Mouse (Mus musculus) forebrain, embryonic 14.5 days (tissue): ENCODE measurements around the gene Rusc2. TPM values are rescaled to one million over a fixed set of nuclear protein-coding genes. Genes with fewer than 3 reads are reported as not detected.

Experiments used
- ATAC-seq: fragments of 200-750 bp; cut with Nextera tagmentation; 2 replicates; pipeline ENCODE4 v1.8.0; 2017; ENCODE audit warnings: mild to moderate bottlenecking, moderate library complexity
- DNase-seq: peaks from one replicate; pipeline ENCODE4 v3.0.0-alpha.2; 2015; ENCODE audit warnings: low spot score
- H3K27ac ChIP-seq: fragments of 300-500 bp; sonication (generic); 2 replicates; pipeline ENCODE4 v1.5.1; 2014; ENCODE audit warnings: low read depth, mild to moderate bottlenecking, control low read depth, low read length, moderate library complexity
- H3K27me3 ChIP-seq: fragments of 300-500 bp; sonication (generic); replicated peaks from 2 replicates; pipeline ENCODE4 v1.6.1; 2014; ENCODE audit warnings: low read length, control low read depth, mixed read lengths; ENCODE audit not compliant: control insufficient read depth, insufficient read depth
- H3K36me3 ChIP-seq: fragments of 300-500 bp; sonication (generic); 2 replicates; pipeline ENCODE4 v1.6.1; 2014; ENCODE audit warnings: low read length, control low read depth; ENCODE audit not compliant: control insufficient read depth, insufficient read depth
- H3K4me1 ChIP-seq: fragments of 300-500 bp; sonication (generic); 2 replicates; pipeline ENCODE4 v1.6.1; 2014; ENCODE audit warnings: antibody characterized with exemption, low read length, control low read depth; ENCODE audit not compliant: control insufficient read depth, insufficient read depth
- H3K4me2 ChIP-seq: fragments of 300-500 bp; sonication (generic); 2 replicates; pipeline ENCODE4 v1.6.1; 2014; ENCODE audit warnings: mild to moderate bottlenecking, control low read depth, low read length
- H3K4me3 ChIP-seq: fragments of 300-500 bp; sonication (generic); 2 replicates; pipeline ENCODE4 v1.5.1; 2014; ENCODE audit warnings: low read depth, low read length, control low read depth
- H3K9ac ChIP-seq: fragments of 300-500 bp; sonication (generic); 2 replicates; pipeline ENCODE4 v1.6.1; 2014; ENCODE audit warnings: mild to moderate bottlenecking, low read length, control low read depth, moderate library complexity
- H3K9me3 ChIP-seq: fragments of 300-500 bp; sonication (generic); replicated peaks from 2 replicates; pipeline ENCODE4 v1.6.1; 2016; ENCODE audit warnings: low read length, control low read depth, mixed read lengths; ENCODE audit not compliant: control insufficient read depth
- WGBS: fragments of 180-500 bp; shearing (Covaris S2); extraction: QIAGEN DNeasy Blood & Tissue Kit; methylation state at CpG from one replicate; pipeline ENCODE4 v1.1.7; 2014; 5-methylcytosine and 5-hydroxymethylcytosine counted together
- polyA plus RNA-seq: library from polyadenylated mRNA; unstranded; fragments of >200 nt; fragmentation: Nextera tagmentation; extraction: Ambion mirVana; gene quantifications from 2 replicates; pipeline ENCODE4 v1.2.1, GENCODE M21; 2014

The Rusc2 gene
- polyA plus RNA-seq, 1 experiment from 2014 or later: 47.8 TPM

DNA sequence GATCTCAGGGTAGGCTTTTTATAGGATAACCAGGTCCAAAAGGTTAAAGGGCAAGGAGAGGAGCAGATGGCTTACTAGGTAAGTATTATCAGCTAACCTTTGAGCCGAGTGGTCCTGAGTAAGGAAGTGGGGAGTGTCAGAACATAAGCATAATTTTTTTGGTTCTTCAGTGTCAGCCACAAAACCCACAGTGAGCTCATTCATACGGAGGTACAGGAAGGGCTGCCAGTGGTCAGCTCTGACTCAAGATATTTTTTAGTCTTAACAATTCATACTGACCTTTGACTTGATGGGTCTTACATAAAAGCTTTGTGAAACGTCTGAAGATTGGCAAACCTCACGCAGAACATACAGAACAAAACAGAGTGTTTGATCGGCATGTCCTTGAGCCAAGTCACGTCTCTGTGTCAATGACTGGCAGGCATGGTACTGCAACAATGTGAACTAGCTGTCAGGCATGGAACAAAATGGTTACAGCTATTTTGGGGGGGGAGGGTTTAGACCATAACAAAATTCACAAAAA lies 31.7 kb upstream of the Rusc2 start:
- Histone ChIP-seq H3K27ac (no peak overlapping the region), H3K9ac (no peak overlapping the region), H3K4me1 (no peaks in the 10 kb centered on the region), H3K27me3 (no peaks in the 10 kb centered on the region), H3K4me2 (no peak overlapping the region), H3K36me3 (no peaks in the 10 kb centered on the region), H3K4me3 (no peak overlapping the region), H3K9me3 (no peaks in the 10 kb centered on the region)
- ATAC-seq: no peak
- DNase-seq: no peak
- WGBS: 86% methylated on average over 6 of the region's 6 CpGs

DNA sequence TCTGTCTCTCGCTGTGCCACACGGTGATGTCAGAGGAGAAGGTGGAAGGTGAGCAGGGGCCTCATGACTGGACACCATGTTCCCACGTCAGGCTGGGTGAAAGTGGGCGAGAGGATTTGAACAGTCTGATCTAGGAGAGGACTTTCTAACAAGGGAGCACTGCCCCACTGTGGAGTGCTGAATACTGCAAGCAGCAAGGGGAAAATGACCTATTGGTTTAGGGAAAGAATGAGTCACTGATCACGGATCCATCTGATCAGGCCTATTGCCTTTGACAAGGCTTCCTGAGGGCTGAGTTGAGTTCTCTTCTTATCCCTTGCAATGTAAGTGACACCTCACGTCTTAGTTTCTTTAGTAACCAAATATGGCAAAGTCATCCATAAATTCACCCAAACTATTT lies 28.1 kb upstream of the Rusc2 start:
- 86% methylated on average over 6 of the region's 6 CpGs for WGBS

DNA sequence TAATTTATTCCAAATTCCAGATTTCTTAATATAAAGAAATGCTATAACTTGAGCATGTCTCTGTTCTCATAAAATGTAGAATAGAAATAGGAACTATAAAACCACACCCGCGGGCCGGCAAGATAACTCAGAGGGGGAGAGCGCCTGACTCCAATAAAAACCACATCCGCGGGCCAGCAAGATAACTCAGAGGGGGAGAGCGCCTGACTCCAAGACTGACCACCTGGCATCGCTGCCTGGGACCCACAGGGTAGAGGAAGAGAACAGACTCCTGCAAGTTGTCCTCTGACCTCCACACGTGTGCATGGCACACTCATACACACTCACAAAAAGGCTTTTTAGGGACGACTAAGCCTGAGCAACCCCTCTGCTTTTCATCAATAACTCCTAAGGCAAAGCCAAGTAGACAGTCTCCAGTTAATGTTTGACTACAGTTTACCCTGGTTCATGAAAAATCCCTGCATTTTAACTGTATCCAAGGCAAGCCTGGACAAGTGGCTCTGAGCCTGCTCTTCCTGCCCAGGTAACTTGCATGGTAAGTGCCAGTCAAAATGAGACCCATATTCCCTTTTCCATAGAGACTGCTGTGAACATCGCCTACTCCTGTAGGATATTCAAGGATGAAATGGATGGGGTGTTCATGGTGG lies 16.7 kb upstream of the Rusc2 start:
- WGBS: 88% methylated on average over 11 of the region's 11 CpGs
- ATAC-seq (no peak), DNase-seq (no peak)
- Histone ChIP-seq H3K27ac (no peak overlapping the region), H3K27me3 (no peaks in the 10 kb centered on the region), H3K4me2 (no peak overlapping the region), H3K9me3 (no peaks in the 10 kb centered on the region), H3K4me3 (no peak overlapping the region), H3K9ac (no peak overlapping the region), H3K36me3 (no peaks in the 10 kb centered on the region), H3K4me1 (no peaks in the 10 kb centered on the region)

More for the DNA sequence above, 28.1 kb upstream of the Rusc2 start:
- H3K36me3 ChIP-seq: no peaks in the 10 kb centered on the region
- no peaks in the 10 kb centered on the region for H3K4me1 ChIP-seq
- DNase-seq (no peak), ATAC-seq (no peak)
- no peak overlapping the region for H3K4me3 ChIP-seq
- no peaks in the 10 kb centered on the region for H3K27me3 ChIP-seq
- H3K9me3 ChIP-seq: no peaks in the 10 kb centered on the region
- no peak overlapping the region for H3K4me2 ChIP-seq
- no peak overlapping the region for H3K27ac ChIP-seq
- no peak overlapping the region for H3K9ac ChIP-seq

DNA sequence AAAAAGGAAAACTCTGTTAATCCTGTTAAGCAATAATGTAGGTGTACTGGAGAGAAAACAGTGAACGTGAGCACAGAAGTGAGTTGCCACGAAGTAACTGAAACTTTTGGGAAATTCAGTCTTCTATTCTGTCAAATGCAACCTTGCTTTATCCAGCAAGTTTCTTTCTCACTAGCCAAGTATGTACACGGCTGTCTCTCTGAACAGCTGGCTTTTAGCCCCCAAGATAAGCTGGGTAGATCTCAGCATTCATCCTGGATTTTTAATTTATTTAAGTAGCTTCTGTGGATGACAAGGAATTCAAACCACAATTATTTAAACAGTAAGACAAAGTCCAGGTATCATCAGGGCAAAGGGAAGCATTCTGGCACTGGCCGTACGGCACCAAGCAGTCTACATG lies 14.5 kb upstream of the Rusc2 start:
- WGBS: 88% methylated on average over 5 of the region's 5 CpGs
- Histone ChIP-seq H3K4me3 (no peak overlapping the region), H3K4me1 (no peaks in the 10 kb centered on the region), H3K36me3 (no peaks in the 10 kb centered on the region), H3K27me3 (no peaks in the 10 kb centered on the region), H3K9me3 (no peaks in the 10 kb centered on the region), H3K4me2 (no peak overlapping the region), H3K27ac (no peak overlapping the region), H3K9ac (no peak overlapping the region)
- no peak for ATAC-seq
- no peak for DNase-seq

DNA sequence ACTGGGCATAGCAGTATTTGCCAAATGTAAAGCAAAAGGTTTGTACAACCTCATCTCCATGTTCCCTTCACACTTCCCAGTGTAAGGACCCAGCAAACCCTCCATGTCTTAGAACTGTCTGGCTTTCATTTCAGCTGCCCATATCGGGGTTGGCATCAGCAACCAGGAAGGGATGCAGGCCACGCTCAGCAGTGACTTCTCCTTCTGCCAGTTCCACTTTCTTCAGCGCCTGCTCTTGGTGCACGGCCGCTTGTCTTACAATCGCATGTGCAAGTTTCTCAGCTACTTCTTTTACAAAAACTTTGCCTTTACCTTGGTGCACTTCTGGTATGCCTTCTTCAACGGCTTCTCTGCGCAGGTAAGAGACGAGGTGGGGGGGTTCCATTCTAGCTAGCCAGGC lies 14.0 kb upstream of the Rusc2 start:
- Histone ChIP-seq H3K9ac (no peak overlapping the region), H3K4me3 (no peak overlapping the region), H3K4me2 (no peak overlapping the region), H3K4me1 (no peaks in the 10 kb centered on the region), H3K36me3 (no peaks in the 10 kb centered on the region), H3K27ac (no peak overlapping the region), H3K9me3 (no peaks in the 10 kb centered on the region), H3K27me3 (no peaks in the 10 kb centered on the region)
- WGBS: 95% methylated on average over 9 of the region's 9 CpGs
- ATAC-seq (no peak), DNase-seq (no peak)

DNA sequence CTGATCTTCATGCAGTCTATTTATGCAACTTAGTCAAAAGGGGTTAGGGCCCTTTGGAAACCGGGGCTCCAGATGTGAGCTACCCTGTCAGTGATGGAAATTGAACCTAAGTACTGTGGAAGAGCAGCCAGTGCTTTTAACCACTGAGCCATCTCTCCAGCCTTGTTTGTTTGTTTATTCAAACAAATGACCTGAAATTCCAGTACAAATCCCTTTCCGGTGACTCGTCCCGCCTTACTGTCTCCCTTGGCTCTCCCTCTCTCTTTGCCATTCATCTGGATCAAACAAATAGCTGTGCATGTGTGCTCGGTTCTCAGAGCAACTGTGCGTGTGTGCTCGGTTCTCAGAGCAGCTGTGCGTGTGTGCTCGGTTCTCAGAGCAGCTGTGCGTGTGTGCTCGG lies 10.4 kb upstream of the Rusc2 start:
- Histone ChIP-seq H3K4me2 (no peak overlapping the region), H3K4me3 (no peak overlapping the region), H3K4me1 (no peaks in the 10 kb centered on the region), H3K27ac (no peak overlapping the region), H3K9me3 (no peaks in the 10 kb centered on the region), H3K27me3 (no peaks in the 10 kb centered on the region), H3K9ac (no peak overlapping the region), H3K36me3 (no peaks in the 10 kb centered on the region)
- ATAC-seq (no peak), DNase-seq (no peak)
- WGBS: 81% methylated on average over 9 of the region's 11 CpGs

DNA sequence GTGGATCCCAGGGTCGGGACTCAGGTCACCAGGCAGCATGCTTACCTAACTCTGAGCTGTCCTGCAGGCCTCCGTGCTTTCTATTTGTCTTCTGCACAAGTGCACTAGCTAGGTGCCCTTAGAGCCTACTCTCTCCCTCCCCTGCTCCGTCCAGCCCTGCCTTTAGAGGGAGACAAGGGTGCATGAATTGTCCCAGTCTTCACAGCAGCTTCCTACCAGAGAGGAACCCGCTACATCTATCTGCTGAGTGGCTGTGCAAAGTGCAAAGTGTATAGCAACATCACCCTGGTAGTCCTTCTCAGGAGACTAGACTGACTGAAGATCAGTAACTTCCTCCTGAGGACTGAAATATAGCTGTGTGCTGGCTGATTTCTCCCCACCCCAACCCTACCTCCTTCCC lies 9.6 kb upstream of the Rusc2 start:
- no peak for DNase-seq
- Histone ChIP-seq H3K27ac (no peak overlapping the region), H3K27me3 (no peaks in the 10 kb centered on the region), H3K9me3 (no peaks in the 10 kb centered on the region), H3K4me3 (no peak overlapping the region), H3K4me2 (no peak overlapping the region), H3K36me3 (no peaks in the 10 kb centered on the region), H3K9ac (no peak overlapping the region), H3K4me1 (no peaks in the 10 kb centered on the region)
- no peak for ATAC-seq
- WGBS: 70% methylated on average over 4 of the region's 4 CpGs

DNA sequence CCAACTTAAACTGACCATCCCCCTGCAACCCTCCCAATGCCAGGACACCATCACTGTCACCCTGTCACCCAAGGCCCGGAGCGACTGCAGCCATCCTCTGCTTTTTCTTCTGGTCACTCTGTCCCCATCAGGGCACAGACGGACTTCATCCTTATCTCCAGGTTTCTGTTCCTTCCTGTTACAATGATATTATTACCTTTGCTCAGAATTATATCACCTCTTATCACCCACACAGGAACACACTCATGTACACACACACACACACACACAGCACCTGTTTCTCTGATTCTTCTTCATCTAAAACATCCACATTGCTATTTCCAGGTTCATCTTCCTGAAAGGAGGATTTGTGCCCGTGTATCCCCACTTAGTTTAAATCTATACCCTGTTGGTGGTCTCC lies 7.5 kb upstream of the Rusc2 start:
- no peaks in the 10 kb centered on the region for H3K9me3 ChIP-seq
- DNase-seq: no peak
- 88% methylated on average over 4 of the region's 4 CpGs for WGBS
- ATAC-seq: no peak
- H3K27ac ChIP-seq: no peak overlapping the region
- H3K4me3 ChIP-seq: no peak overlapping the region
- H3K9ac ChIP-seq: no peak overlapping the region
- no peaks in the 10 kb centered on the region for H3K27me3 ChIP-seq
- H3K36me3 ChIP-seq: no peaks in the 10 kb centered on the region
- H3K4me1 ChIP-seq: no peaks in the 10 kb centered on the region
- no peak overlapping the region for H3K4me2 ChIP-seq

DNA sequence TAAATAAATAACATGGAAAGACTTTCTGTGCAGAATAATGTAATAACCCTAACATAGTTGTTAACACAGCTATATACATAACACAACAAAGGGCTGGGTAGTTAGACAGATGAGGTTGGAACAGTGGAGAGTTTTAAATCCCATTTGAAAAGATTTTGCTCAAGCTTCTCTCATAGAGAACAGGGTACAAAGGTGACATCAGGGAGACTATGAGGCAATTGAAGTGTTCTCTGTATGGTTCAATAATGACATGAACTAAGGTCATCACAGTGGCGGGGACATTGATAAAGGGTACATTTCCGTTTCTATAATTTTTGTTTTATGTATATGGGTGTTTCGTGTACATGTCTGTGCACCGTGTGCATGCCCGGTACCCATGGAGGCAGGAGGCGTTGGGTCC lies 2.2 kb upstream of the Rusc2 start:
- ATAC-seq: no peak
- Histone ChIP-seq H3K36me3 (no peaks in the 10 kb centered on the region), H3K4me2 (no peak overlapping the region), H3K27me3 (no peaks in the 10 kb centered on the region), H3K4me1 (peaks cover 8% of the 10 kb centered on the region), H3K27ac (no peak overlapping the region), H3K4me3 (no peak overlapping the region), H3K9ac (no peak overlapping the region), H3K9me3 (no peaks in the 10 kb centered on the region)
- DNase-seq: no peak
- WGBS: 91% methylated on average over 6 of the region's 6 CpGs
